Mouse (Mus musculus) spleen, adult 10 weeks (tissue): ENCODE data around the gene Fcna. TPM values are rescaled to one million over a fixed set of nuclear protein-coding genes. Genes with fewer than 3 reads are reported as not detected.

Experiments used
- polyA plus RNA-seq: library from polyadenylated mRNA; stranded (reverse); fragments of 350-450 nt; fragmentation: Illumina TruSeq; extraction: RNeasy Lipid Tissue Mini Kit (QIAGEN cat#74804); gene quantifications from one replicate; pipeline ENCODE4 v1.2.3, GENCODE M21; 2015; ENCODE audit warnings: low replicate concordance; ENCODE audit not compliant: insufficient read depth

Fcna gene
- 205 TPM for polyA plus RNA-seq

GRCm38 (mm10) chr2:25627811-25628210 is at the start of gene Fcna:
Gene Fcna (minus strand): TSS chr2:25628030.

GRCm38 (mm10) chr2:25676486-25676885 is 48.7 kb upstream of the Fcna start, which contains the start of gene Lcn6:
Gene Lcn6 (plus strand): TSS chr2:25676786.

GRCm38 (mm10) chr2:25657652-25658051 is 29.8 kb upstream of the Fcna start, which contains the start of gene Lcn5:
Gene Lcn5 (plus strand): TSS chr2:25657952.

GRCm38 (mm10) chr2:25652902-25653301 is 25.1 kb upstream of the Fcna start, which contains the start of gene Lcn8:
Gene Lcn8 (plus strand): TSS chr2:25653120.

GRCm38 (mm10) chr2:25621229-25622200 is 6.3 kb downstream of the Fcna start, which contains the start of gene Tmem141:
Gene Tmem141 (minus strand): TSS chr2:25622005.

GRCm38 (mm10) chr2:25617578-25617977 is 10.3 kb downstream of the Fcna start, which contains the start of gene Ccdc183:
Gene Ccdc183 (minus strand): TSS chr2:25617678.

GRCm38 (mm10) chr2:25607761-25608622 is 19.8 kb downstream of the Fcna start, which contains the start of gene Rabl6:
Gene Rabl6 (minus strand): TSS chr2:25608521.

GRCm38 (mm10) chr2:25581294-25581864 is 46.5 kb downstream of the Fcna start, which contains the start of gene Ajm1:
Gene Ajm1 (minus strand): TSS chr2:25581757.

Other genes starting within 250 kb of the Fcna start
- 1.2 TPM for gene Entpd2, start 232.2 kb downstream of the Fcna start, polyA plus RNA-seq
- 12.1 TPM for gene Npdc1, start 228.7 kb downstream of the Fcna start, polyA plus RNA-seq
- gene Fut7, start 204.8 kb downstream of the Fcna start, polyA plus RNA-seq: 1.4 TPM
- 17.7 TPM for gene Abca2, start 199.3 kb downstream of the Fcna start, polyA plus RNA-seq
- not detected for gene Clic3, start 171.2 kb downstream of the Fcna start, polyA plus RNA-seq
- 33.9 TPM for gene Paxx, start 166.9 kb downstream of the Fcna start, polyA plus RNA-seq
- not detected for gene Ptgds, start 158.0 kb downstream of the Fcna start, polyA plus RNA-seq
- not detected for gene Lcn12, start 134.1 kb downstream of the Fcna start, polyA plus RNA-seq
- gene Fbxw5, start 127.3 kb downstream of the Fcna start, polyA plus RNA-seq: 33.4 TPM
- gene C8g, start 126.3 kb downstream of the Fcna start, polyA plus RNA-seq: 0.72 TPM
- 24.0 TPM for gene Traf2, start 81.1 kb downstream of the Fcna start, polyA plus RNA-seq
- 41.3 TPM for gene Edf1, start 70.2 kb downstream of the Fcna start, polyA plus RNA-seq
- gene Mamdc4, start 53.2 kb downstream of the Fcna start, polyA plus RNA-seq: 0.43 TPM
- gene Phpt1, start 52.8 kb downstream of the Fcna start, polyA plus RNA-seq: 21.0 TPM
- 0.72 TPM for gene Ajm1, start 46.3 kb downstream of the Fcna start, polyA plus RNA-seq
- 59.4 TPM for gene Rabl6, start 19.5 kb downstream of the Fcna start, polyA plus RNA-seq
- not detected for gene Ccdc183, start 10.4 kb downstream of the Fcna start, polyA plus RNA-seq
- 14.0 TPM for gene Tmem141, start 6.0 kb downstream of the Fcna start, polyA plus RNA-seq
- gene Lcn8, start 25.1 kb upstream of the Fcna start, polyA plus RNA-seq: not detected
- gene Lcn5, start 29.9 kb upstream of the Fcna start, polyA plus RNA-seq: not detected
- not detected for gene Lcn6, start 48.8 kb upstream of the Fcna start, polyA plus RNA-seq
- not detected for gene Lcn10, start 54.7 kb upstream of the Fcna start, polyA plus RNA-seq
- gene Obp2a, start 72.0 kb upstream of the Fcna start, polyA plus RNA-seq: not detected
- gene Bmyc, start 78.7 kb upstream of the Fcna start, polyA plus RNA-seq: 11.3 TPM
- not detected for gene Obp2b, start 109.0 kb upstream of the Fcna start, polyA plus RNA-seq
- not detected for gene Lcn3, start 137.5 kb upstream of the Fcna start, polyA plus RNA-seq
- gene Lcn11, start 149.0 kb upstream of the Fcna start, polyA plus RNA-seq: not detected
- not detected for gene Gm13539, start 154.2 kb upstream of the Fcna start, polyA plus RNA-seq
- gene Glt6d1, start 187.8 kb upstream of the Fcna start, polyA plus RNA-seq: not detected
- gene Lcn9, start 195.1 kb upstream of the Fcna start, polyA plus RNA-seq: not detected
- gene Sohlh1, start 219.2 kb upstream of the Fcna start, polyA plus RNA-seq: not detected
- gene Kcnt1, start 235.7 kb upstream of the Fcna start, polyA plus RNA-seq: not detected